Mouse (Mus musculus) testis, adult 2 months (tissue): ENCODE results near the gene Creb3l4.

Experiments
- CTCF ChIP-seq: fragments of 200-500 bp; IDR thresholded peaks from 2 replicates; pipeline ENCODE4 v1.5.1; 2012; ENCODE audit warnings: low read depth, mild to moderate bottlenecking, inconsistent platforms, low read length, moderate library complexity; ENCODE audit not compliant: control insufficient read depth, insufficient read depth, insufficient replicate concordance
- POLR2A ChIP-seq: fragments of 200-500 bp; IDR thresholded peaks from 2 replicates; pipeline ENCODE4 v1.6.1; 2012; ENCODE audit warnings: low read depth, mild to moderate bottlenecking, inconsistent platforms, low read length, moderate library complexity; ENCODE audit not compliant: control insufficient read depth

GRCm38 (mm10) chr3:90279216-90279615, 35.9 kb upstream of the Creb3l4 start:
- no peak for TF ChIP-seq CTCF
- TF ChIP-seq POLR2A, result no peak
